Mouse (Mus musculus) testis, adult 2 months (tissue): ENCODE results near the gene Cnga1.
"Not testable (repeated sequence)": the region's sequence is repeated elsewhere in the genome, so short reads cannot be mapped to it uniquely, and the experiment has no call there.

Source experiments
- CTCF ChIP-seq: fragments of 200-500 bp; IDR thresholded peaks from 2 replicates; pipeline ENCODE4 v1.5.1; 2012; ENCODE audit warnings: low read depth, mild to moderate bottlenecking, inconsistent platforms, low read length, moderate library complexity; ENCODE audit not compliant: control insufficient read depth, insufficient read depth, insufficient replicate concordance
- POLR2A ChIP-seq: fragments of 200-500 bp; IDR thresholded peaks from 2 replicates; pipeline ENCODE4 v1.6.1; 2012; ENCODE audit warnings: low read depth, mild to moderate bottlenecking, inconsistent platforms, low read length, moderate library complexity; ENCODE audit not compliant: control insufficient read depth

GRCm38 (mm10) chr5:72580970-72581332 is 63.1 kb downstream of the Cnga1 start, which contains the start of gene Zar1:
- TF ChIP-seq CTCF, POLR2A: not testable (repeated sequence)
